Mouse (Mus musculus): ENCODE data around the gene Fgf11. TPM values are rescaled to one million over a fixed set of nuclear protein-coding genes. Genes with fewer than 3 reads are reported as not detected.
A peak's percentile ranks its signal among the peaks of the same experiment; 100 is the strongest.

The Fgf11 gene
- polyA plus RNA-seq, 1 experiment from 2014 or later, result 2.4 TPM

DNA sequence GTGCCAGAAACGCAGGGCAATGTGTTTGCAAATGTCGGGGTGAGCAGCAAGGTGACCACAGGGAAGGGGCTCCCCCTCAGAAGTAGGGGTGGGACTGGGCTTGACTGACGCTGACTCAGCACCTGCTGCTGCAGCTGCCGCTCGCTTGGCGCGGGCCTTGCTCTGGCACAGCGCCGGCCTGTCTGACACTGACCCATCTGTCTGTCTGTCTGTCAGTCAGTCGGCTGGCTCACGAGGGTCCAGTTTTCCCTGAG is 1.6 kb downstream of the Fgf11 start:
- no peak for ATAC-seq (ENCODE audit: insufficient number of reproducible peaks, low FRiP score)
- H3K27ac ChIP-seq (ENCODE audit: poor library complexity, severe bottlenecking), result no peak overlapping the region
- H3K9ac ChIP-seq, result peak overlapping the region; percentile 81
- WGBS, result 0% methylated on average over 11 of the region's 11 CpGs
- peak overlapping the region; percentile 62 for H3K4me3 ChIP-seq
- H3K4me1 ChIP-seq (replicated peaks), result peaks cover 58% of the 10 kb centered on the region
- no peaks in the 10 kb centered on the region for H3K9me3 ChIP-seq (replicated peaks)
- H3K36me3 ChIP-seq, result no peaks in the 10 kb centered on the region
- H3K4me2 ChIP-seq, result peak overlapping the region; percentile 89
- H3K27me3 ChIP-seq (replicated peaks), result peaks cover 53% of the 10 kb centered on the region

DNA sequence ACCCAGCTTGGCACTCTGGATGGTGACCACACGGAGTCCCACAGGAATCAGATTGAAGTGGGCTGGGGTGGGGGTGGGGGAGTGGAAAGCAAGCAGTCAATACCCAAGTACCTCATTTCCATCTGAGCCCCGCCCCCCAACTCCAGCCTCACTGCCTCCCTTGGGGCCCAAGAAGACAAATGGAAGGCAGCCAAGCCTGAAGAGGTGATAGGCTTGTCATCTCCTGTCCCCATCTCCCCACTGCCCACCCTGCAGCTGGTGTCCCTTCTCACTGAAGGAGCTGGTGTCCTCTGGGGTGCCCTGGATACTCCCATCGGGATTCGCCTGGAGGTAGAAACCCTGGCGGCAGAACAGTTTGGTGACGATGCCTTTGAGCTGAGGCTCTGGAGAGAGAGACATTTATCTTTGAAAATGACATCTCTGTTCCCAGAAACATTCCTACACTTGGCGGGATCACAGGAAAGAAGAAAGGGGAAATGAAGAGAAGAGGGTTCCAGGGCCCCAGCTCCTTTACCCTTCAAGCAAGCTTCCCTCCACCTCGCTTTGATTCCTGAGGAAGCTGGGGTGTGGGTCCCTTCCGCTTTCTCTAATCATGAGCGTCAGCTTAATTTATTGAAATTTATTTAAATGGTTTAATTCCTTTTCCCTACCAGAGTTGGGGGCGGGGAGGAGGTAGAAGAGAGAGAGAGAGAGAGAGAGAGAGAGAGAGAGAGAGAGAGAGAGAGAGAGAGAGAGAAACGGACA is 2.1 kb downstream of the Fgf11 start:
- peak overlapping the region; percentile 81 for H3K9ac ChIP-seq
- no peaks in the 10 kb centered on the region for H3K9me3 ChIP-seq (replicated peaks)
- no peaks in the 10 kb centered on the region for H3K36me3 ChIP-seq
- peak overlapping the region; percentile 89 for H3K4me2 ChIP-seq
- H3K4me3 ChIP-seq, result peak overlapping the region; percentile 62
- H3K27me3 ChIP-seq (replicated peaks), result peaks cover 49% of the 10 kb centered on the region
- WGBS, result 26% methylated on average over 12 of the region's 12 CpGs
- peaks cover 54% of the 10 kb centered on the region for H3K4me1 ChIP-seq (replicated peaks)
- no peak for ATAC-seq (ENCODE audit: insufficient number of reproducible peaks, low FRiP score)
- no peak overlapping the region for H3K27ac ChIP-seq (ENCODE audit: poor library complexity, severe bottlenecking)

DNA sequence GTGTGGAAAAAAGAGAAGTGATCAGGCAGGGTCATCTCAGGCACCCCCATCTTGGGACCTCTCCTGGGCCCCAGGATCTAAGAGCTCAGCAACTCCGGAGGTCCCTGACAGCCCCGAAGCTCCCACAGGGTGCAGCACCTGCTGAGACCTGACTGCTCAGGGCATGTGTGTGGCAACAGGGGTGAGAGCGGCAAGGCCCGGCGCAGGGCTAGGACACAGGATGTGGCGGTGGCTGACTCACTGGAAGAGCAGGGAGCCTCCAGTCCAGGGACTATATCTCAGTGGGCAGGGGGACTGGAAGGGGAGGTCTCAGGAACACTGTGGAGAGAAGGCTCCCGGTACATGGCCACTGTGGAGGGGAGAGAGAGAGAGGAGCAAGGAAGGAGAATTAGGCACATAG is 3.7 kb downstream of the Fgf11 start:
- H3K27ac ChIP-seq (ENCODE audit: poor library complexity, severe bottlenecking), result no peak overlapping the region
- ATAC-seq (ENCODE audit: insufficient number of reproducible peaks, low FRiP score), result no peak
- no peak overlapping the region for H3K4me2 ChIP-seq

DNA sequence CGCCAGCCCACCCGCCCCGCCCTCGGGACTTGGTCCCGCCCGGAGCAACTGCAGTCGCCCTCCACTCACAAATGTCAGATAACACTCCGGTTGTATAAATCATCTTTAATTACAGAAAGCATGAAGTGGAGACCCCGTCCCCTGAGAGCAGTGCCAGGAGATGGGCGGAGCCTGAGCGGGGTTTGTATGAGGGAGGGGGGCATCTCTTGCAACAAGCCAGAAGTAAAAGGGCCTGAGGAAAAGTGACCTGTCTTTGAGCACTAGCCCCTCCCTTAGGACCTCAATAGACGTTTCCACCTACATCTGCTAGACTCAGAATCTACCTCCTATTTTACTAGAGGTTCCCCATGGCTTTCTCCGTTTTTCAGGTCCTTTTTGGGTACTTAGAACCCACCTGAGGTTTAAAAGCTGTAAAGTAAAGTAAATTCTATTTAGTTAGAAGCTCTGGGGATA is 5.6 kb downstream of the Fgf11 start:
- no peaks in the 10 kb centered on the region for H3K36me3 ChIP-seq
- H3K27ac ChIP-seq (ENCODE audit: poor library complexity, severe bottlenecking), result no peak overlapping the region
- H3K4me1 ChIP-seq (replicated peaks), result peaks cover 23% of the 10 kb centered on the region
- H3K4me2 ChIP-seq, result peak overlapping the region; percentile 94
- 4% methylated on average over 13 of the region's 13 CpGs for WGBS
- no peaks in the 10 kb centered on the region for H3K9me3 ChIP-seq (replicated peaks)
- H3K27me3 ChIP-seq (replicated peaks), result peaks cover 39% of the 10 kb centered on the region
- H3K9ac ChIP-seq, result peak overlapping the region; percentile 63
- ATAC-seq (ENCODE audit: insufficient number of reproducible peaks, low FRiP score), result no peak
- peak overlapping the region; percentile 54 for H3K4me3 ChIP-seq

More for the DNA sequence above, 3.7 kb downstream of the Fgf11 start:
- no peak overlapping the region for H3K9ac ChIP-seq
- H3K4me3 ChIP-seq, result no peak overlapping the region
- WGBS, result 69% methylated on average over 7 of the region's 7 CpGs
- no peaks in the 10 kb centered on the region for H3K36me3 ChIP-seq
- peaks cover 41% of the 10 kb centered on the region for H3K4me1 ChIP-seq (replicated peaks)
- H3K27me3 ChIP-seq (replicated peaks), result peaks cover 54% of the 10 kb centered on the region
- H3K9me3 ChIP-seq (replicated peaks), result no peaks in the 10 kb centered on the region

DNA sequence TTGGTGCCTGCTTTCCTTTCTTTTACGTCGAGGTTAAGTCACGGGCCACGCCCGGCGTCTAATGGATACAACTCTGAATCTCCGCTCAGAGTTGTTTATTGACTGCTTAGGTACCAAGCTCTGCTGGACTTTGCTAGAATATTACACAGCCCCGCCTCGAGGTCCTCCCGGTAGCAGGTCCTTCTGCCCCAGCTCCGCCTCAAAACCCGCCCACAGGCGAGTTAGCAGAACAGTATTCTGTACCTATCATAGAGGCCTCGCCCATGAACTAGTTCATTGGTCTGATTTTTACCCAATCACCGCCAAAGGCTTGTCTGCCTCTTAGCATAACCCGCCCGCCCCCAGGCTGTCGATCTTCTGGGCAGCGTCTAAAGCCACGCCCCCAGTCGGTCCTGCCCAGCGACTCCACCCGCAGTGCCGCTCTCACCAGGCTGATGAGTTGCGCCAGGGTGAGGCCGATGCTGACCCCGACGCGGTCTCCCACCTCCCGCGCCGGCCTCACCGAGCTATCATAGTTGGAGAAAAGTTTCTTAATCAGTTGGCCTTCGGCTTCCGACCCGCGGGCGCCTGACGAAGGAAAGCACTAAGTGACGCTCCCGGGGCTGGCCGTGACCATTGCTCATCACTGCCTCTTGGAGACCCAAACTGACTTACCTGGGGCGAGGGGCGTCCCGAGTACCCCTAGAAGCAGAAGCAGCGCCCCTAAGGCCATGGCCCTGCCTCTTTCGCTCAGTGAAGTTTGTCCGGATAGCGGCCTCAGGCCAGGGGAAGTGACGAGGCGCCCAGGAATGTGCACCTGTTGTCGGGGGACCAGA is 6.3 kb downstream of the Fgf11 start, which contains the start of gene Chrnb1:
Chrnb1 (minus strand) TSS at position 776 of the 815 bp plus-strand sequence.
- H3K9ac ChIP-seq, result peak within 1 kb of the TSS; percentile 63
- peak within 1 kb of the TSS; percentile 54 for H3K4me3 ChIP-seq
- H3K27me3 ChIP-seq (replicated peaks), result peaks cover 33% of the 10 kb centered on the region
- H3K4me2 ChIP-seq, result peak within 1 kb of the TSS; percentile 94
- ATAC-seq (ENCODE audit: insufficient number of reproducible peaks, low FRiP score), result peak; percentile 96
- no peak within 1 kb of the TSS for H3K27ac ChIP-seq (ENCODE audit: poor library complexity, severe bottlenecking)
- H3K4me1 ChIP-seq (replicated peaks), result peaks cover 16% of the 10 kb centered on the region
- H3K36me3 ChIP-seq, result no peaks in the 10 kb centered on the region
- 2% methylated on average over 52 of the region's 52 CpGs for WGBS
- H3K9me3 ChIP-seq (replicated peaks), result no peaks in the 10 kb centered on the region

DNA sequence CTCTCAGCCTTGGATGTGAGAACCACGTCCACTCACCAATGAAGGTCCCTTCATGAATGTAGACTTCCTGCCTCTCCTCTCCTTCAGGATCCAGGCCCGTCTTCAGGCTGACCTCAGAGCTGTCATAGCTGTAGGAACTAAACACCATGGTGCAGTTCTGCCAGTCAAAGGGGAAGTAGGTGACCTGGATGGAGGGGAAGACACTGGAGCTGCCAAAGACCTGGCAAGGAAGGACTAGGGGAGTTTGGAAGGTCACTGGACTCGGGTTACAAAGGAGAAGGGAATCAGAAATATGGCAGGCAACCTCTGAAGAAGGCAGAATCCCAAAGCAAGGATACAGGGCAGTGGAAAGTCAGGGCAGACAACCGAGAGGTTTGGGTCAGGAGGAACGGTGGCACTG is 8.2 kb downstream of the Fgf11 start:
- ATAC-seq (ENCODE audit: insufficient number of reproducible peaks, low FRiP score), result no peak
- Histone ChIP-seq H3K9me3 (replicated peaks) (no peaks in the 10 kb centered on the region), H3K4me1 (replicated peaks) (peaks cover 9% of the 10 kb centered on the region; the same call in 1 of the 2 replicates), H3K4me3 (no peak overlapping the region), H3K36me3 (no peaks in the 10 kb centered on the region), H3K9ac (no peak overlapping the region), H3K27me3 (replicated peaks) (peaks cover 20% of the 10 kb centered on the region), H3K4me2 (no peak overlapping the region), H3K27ac (ENCODE audit: poor library complexity, severe bottlenecking) (no peak overlapping the region)
- WGBS, result 59% methylated on average over 5 of the region's 5 CpGs

DNA sequence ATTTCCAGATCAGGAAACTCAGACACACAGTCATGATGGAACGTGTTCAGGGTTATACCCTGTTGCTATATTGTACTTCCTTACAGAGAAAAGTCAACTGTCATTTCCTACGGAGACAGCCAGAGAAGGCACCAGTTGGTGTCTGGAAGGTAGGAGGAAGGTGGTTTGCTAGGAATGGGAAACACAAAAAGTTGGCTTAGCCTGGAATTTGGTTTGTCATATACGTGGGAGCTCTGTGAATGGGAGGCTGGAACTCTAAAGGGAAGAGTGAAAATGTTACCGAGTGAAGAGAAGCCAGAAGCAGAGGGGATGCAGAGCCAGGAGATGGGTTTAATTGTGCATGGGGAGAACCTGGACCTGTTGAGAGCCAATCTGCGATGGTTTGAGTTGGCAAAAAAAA is 10.2 kb downstream of the Fgf11 start:
- Histone ChIP-seq H3K27me3 (replicated peaks) (0 out of 2 replicates have a peak, but pooled peaks cover 6% of the 10 kb centered on the region), H3K27ac (ENCODE audit: poor library complexity, severe bottlenecking) (no peak overlapping the region), H3K4me1 (replicated peaks) (peaks cover 9% of the 10 kb centered on the region; the same call in 1 of the 2 replicates), H3K4me3 (no peak overlapping the region), H3K9me3 (replicated peaks) (no peaks in the 10 kb centered on the region), H3K9ac (no peak overlapping the region), H3K4me2 (no peak overlapping the region), H3K36me3 (no peaks in the 10 kb centered on the region)
- ATAC-seq (ENCODE audit: insufficient number of reproducible peaks, low FRiP score), result no peak
- whole genome bisulfite sequencing, result 67% methylated on average over 5 of the region's 5 CpGs

DNA sequence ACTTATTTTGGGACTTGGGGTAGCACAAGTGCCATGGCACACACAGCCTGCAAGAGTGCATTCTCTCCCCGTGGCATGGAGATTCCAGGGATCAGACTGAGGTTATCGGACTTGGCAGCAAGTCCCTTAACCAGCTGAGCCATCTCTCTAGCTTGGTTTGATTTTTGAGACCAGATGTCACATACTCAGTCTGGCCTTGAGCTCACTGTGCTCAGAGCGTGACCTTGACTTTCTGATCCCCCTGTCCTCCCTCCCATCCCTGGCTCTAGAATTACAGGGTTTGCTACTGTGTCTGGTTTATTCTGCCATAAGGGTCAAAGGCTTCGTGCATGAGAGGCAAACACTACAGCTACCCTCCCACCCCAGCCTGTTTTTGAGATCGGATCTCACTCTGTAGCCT is 12.2 kb downstream of the Fgf11 start:
- H3K27ac ChIP-seq (ENCODE audit: poor library complexity, severe bottlenecking), result no peak overlapping the region
- 0 out of 2 replicates have a peak, but pooled peaks cover 6% of the 10 kb centered on the region for H3K27me3 ChIP-seq (replicated peaks)
- 56% methylated on average over 5 of the region's 5 CpGs for WGBS
- H3K4me1 ChIP-seq (replicated peaks), result peaks cover 5% of the 10 kb centered on the region; the same call in 1 of the 2 replicates
- H3K36me3 ChIP-seq, result no peaks in the 10 kb centered on the region
- 0 out of 2 replicates have a peak overlapping the region, but pooled peaks have one; percentile 5 for H3K9ac ChIP-seq
- no peak overlapping the region for H3K4me2 ChIP-seq
- ATAC-seq (ENCODE audit: insufficient number of reproducible peaks, low FRiP score), result no peak
- no peak overlapping the region for H3K4me3 ChIP-seq
- H3K9me3 ChIP-seq (replicated peaks), result no peaks in the 10 kb centered on the region

DNA sequence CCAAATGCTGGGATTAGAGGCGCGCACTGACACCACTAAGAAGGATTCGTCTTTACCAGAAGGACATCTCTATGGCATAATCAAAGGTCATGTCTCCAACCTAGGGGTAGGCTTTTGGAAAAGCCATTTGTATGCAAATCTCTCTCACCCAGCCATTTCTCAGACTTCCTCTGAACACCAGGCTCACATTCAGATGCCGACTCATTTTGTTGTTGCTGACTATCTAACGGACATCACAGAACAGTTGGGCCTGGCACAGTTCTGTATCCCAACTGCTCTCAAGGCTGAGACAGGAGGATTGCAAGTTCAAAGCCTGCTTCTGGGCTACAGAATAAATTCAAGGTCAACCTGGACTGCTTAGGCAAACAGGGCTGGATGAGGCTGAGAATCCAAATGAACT is 14.4 kb downstream of the Fgf11 start:
- 84% methylated on average over 5 of the region's 5 CpGs for WGBS
- H3K27ac ChIP-seq (ENCODE audit: poor library complexity, severe bottlenecking), result no peak overlapping the region
- H3K9ac ChIP-seq, result no peak overlapping the region
- H3K27me3 ChIP-seq (replicated peaks), result no peaks in the 10 kb centered on the region
- H3K9me3 ChIP-seq (replicated peaks), result no peaks in the 10 kb centered on the region
- no peaks in the 10 kb centered on the region for H3K36me3 ChIP-seq
- no peak overlapping the region for H3K4me2 ChIP-seq
- H3K4me3 ChIP-seq, result no peak overlapping the region
- no peak for ATAC-seq (ENCODE audit: insufficient number of reproducible peaks, low FRiP score)
- peaks cover 5% of the 10 kb centered on the region; the same call in 1 of the 2 replicates for H3K4me1 ChIP-seq (replicated peaks)

DNA sequence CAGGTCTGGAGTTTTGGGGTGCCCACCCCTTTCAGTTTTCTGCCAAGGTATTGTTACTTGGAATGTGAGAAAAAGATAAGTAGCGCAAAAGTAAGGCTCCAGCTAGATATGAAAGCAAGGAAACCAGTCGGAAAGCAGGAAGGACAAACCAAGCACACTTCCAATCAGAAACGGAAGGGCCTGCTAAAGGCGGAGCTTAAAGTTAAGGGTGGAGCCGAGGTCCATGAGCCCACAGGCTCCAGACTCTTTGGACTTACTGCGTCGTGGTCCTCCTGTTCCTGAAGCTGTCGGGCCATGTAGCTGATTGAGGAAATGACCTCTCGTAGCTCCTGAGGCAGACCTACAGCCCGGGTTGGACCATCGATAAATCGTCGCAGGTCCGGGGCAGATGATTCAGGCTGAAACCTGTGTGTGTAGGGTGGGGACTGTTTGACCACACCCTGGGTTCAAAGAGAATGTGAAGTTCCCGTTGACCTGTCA is 16.8 kb downstream of the Fgf11 start:
- Histone ChIP-seq H3K36me3 (no peaks in the 10 kb centered on the region), H3K4me1 (replicated peaks) (peaks cover 5% of the 10 kb centered on the region; the same call in 1 of the 2 replicates), H3K27me3 (replicated peaks) (0 out of 2 replicates have a peak, but pooled peaks cover 3% of the 10 kb centered on the region), H3K4me3 (peak overlapping the region; percentile 15), H3K27ac (ENCODE audit: poor library complexity, severe bottlenecking) (no peak overlapping the region), H3K9ac (no peak overlapping the region), H3K4me2 (peak overlapping the region; percentile 53), H3K9me3 (replicated peaks) (no peaks in the 10 kb centered on the region)
- 18% methylated on average over 15 of the region's 15 CpGs for WGBS
- ATAC-seq (ENCODE audit: insufficient number of reproducible peaks, low FRiP score), result peak; percentile 66; the same call in 1 of the 2 replicates

DNA sequence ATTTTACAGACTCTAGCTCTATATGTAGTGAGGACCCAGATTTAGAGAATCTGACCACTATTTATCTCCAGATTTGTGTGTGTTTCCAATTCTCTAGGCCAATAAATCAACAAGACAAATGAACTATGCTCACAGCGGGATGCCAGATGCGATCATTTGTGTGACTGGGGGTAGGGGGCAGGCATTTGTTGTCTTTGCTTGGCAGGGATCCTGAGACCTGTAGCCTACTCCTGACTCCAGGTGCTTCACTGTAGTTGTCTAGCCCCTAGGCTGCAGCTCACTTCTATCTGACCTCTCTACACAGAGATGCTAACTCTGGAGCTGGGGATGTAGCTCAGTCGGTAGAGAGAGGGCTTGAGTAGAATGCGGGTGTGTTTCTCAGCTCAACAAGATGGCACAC is 19.8 kb downstream of the Fgf11 start:
- H3K36me3 ChIP-seq, result peaks cover 18% of the 10 kb centered on the region
- H3K9me3 ChIP-seq (replicated peaks), result no peaks in the 10 kb centered on the region
- H3K27me3 ChIP-seq (replicated peaks), result 0 out of 2 replicates have a peak, but pooled peaks cover 10% of the 10 kb centered on the region
- no peak overlapping the region for H3K9ac ChIP-seq
- 31% methylated on average over 4 of the region's 4 CpGs for WGBS
- H3K4me2 ChIP-seq, result no peak overlapping the region
- peaks cover 13% of the 10 kb centered on the region for H3K4me1 ChIP-seq (replicated peaks)
- no peak overlapping the region for H3K27ac ChIP-seq (ENCODE audit: poor library complexity, severe bottlenecking)
- no peak for ATAC-seq (ENCODE audit: insufficient number of reproducible peaks, low FRiP score)
- H3K4me3 ChIP-seq, result no peak overlapping the region

Measured in heart, embryonic 12.5 days (tissue).